Mouse (Mus musculus) ES-Bruce4 (cell line): ENCODE results near the gene Mtfr1l.

Source experiments
- CTCF ChIP-seq: IDR thresholded peaks from one replicate; pipeline ENCODE4 v1.8.1; 2011; ENCODE audit warnings: low read depth, low read length
- EP300 ChIP-seq: IDR thresholded peaks from 2 replicates; pipeline ENCODE4 v1.6.1; 2011; ENCODE audit warnings: low read depth, low read length; ENCODE audit not compliant: insufficient read depth
- POLR2A ChIP-seq: IDR thresholded peaks from one replicate; pipeline ENCODE4 v1.8.1; 2011; ENCODE audit warnings: low read length; ENCODE audit not compliant: insufficient read depth

DNA sequence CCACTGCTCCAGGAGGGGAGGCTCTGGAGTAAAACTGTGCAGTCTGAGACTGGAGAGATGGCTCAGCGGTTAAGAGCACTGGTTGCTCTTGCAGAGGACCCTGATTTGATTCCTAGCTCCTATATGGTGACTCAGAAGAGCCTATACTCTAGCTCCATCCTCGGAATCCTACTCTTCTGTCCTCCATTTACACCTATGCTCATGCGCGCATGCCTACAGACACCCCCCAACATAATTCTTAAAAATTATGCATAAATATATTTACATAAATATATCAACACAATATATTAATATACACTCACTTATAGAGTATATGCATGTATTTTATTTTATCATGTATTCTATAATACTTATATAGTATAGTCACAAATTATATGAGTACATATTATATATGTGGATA, 24.8 kb downstream of the Mtfr1l start:
- TF ChIP-seq EP300: no peak
- no peak for TF ChIP-seq POLR2A
- no peak for TF ChIP-seq CTCF
